Mouse (Mus musculus): ENCODE measurements around the gene Egln1.
A peak's percentile ranks its signal among the peaks of the same experiment; 100 is the strongest.

Egln1 gene

DNA sequence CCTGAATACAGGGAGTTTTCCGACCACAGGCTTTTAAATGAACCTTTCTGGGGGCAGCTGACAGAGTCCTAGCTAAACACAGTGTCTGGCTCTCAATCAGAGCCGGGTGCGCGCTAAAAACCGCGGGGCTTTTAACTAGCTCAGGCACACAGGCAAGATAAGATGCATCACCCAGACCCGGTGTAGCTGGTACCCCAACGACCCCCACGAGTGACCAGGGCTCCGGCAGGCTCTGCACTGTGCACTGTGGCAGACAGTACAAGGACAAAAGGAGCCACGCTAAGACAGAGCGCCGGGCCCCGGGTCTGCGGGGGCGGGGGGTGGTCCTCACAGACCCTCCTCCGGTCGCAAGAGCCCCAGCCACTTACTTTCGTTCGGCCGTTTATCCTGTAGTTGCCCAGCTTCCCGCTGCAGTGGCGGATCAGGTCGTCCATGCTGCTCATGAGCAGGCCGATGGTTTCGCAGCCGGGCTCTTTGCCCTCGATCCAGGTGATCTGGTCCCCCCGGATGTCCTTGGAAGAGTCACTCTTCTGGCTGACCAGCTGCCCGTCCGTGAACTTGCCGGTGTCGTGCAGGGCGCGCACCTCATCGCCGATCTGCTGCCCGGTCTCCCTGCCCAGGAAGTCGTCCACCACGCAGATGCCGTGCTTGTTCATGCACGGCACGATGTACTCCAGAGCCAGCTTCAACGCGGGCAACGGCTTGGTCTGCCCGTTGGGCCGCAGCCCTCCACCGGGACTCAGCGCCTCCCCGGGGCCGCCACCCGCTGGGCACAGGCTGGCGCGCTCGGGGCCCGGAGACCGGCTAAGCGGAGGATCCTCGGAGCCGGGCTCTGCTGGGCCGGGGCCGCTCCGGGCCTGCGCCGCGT lies 1.0 kb downstream of the Egln1 start:
- DNase-seq (ENCODE audit: extremely low read depth, insufficient read length, low spot score), result peak; percentile 72

- DNase-seq (ENCODE audit: extremely low read depth, insufficient read length, low spot score), result no peak
These were observed 4.7 kb downstream of the Egln1 start for GRCm38 (mm10) chr8:124944406-124944805.

DNA sequence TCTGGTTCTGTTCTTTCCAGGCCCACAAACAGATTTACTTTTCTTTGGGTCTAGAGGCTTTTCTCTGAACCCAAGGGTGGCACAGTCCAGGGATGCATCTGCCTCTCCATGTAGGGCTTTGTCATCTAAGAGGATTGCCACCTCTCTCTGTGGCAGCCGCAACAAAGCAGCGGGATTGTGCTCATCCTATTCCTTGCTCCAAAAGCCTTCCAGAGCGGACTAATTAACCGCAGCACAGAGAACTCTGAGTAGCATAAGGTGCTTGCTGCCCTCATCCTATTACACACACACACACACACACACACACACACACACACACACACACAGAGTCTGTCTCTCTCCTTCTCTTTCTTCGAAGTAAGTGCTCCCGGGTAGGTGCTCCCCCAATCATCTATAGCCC lies 5.3 kb downstream of the Egln1 start:
- DNase-seq (ENCODE audit: extremely low read depth, insufficient read length, low spot score), result no peak

- DNase-seq (ENCODE audit: extremely low read depth, insufficient read length, low spot score), result no peak
These were observed 11.8 kb downstream of the Egln1 start for GRCm38 (mm10) chr8:124937293-124937692.

DNA sequence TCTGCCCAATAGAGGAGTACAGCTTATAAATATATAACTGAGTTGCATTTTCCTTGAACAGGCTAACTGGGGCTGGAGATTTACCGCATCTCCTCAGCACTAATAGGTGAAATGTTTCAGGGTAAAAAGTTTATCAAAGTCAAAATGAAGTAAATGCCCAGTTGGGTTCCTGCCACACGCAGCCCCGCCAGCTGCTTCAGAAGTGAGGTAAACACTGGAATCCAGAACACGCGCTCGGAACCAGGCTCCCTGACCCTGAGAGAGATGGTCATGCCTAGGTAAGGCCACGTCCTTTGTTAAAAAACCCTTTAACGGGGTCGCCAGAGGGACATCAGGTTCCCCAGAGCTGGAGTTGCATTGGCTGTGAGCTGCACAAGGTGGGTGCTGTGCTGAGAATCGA lies 12.4 kb downstream of the Egln1 start:
- no peak for DNase-seq (ENCODE audit: extremely low read depth, insufficient read length, low spot score)

- no peak for DNase-seq (ENCODE audit: extremely low read depth, insufficient read length, low spot score)
These were observed 14.0 kb downstream of the Egln1 start for GRCm38 (mm10) chr8:124935116-124935515.

- DNase-seq (ENCODE audit: extremely low read depth, insufficient read length, low spot score), result no peak
These were observed 16.7 kb downstream of the Egln1 start for GRCm38 (mm10) chr8:124932435-124932834.

DNA sequence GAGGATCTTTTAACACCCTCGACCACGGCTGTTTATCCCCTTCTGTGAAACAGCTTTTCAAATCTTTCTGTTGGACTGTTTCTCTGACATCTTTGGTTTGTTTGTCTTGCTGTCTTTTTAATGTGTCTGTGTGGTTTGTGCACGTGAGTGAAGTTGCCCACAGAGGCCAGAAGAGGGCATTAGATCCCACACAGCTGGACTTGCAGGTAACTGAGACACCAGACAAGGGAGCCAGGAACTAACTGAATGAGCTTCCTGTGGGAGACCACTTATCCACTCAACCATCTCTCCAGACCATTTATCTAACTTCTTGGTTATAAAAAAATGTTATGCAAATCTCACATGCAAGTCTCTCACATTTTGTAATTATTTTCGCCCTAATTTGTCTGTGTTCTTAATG lies 18.5 kb downstream of the Egln1 start:
- DNase-seq (ENCODE audit: extremely low read depth, insufficient read length, low spot score), result no peak

- no peak for DNase-seq (ENCODE audit: extremely low read depth, insufficient read length, low spot score)
These were observed 19.0 kb downstream of the Egln1 start for GRCm38 (mm10) chr8:124930086-124930485.

DNA sequence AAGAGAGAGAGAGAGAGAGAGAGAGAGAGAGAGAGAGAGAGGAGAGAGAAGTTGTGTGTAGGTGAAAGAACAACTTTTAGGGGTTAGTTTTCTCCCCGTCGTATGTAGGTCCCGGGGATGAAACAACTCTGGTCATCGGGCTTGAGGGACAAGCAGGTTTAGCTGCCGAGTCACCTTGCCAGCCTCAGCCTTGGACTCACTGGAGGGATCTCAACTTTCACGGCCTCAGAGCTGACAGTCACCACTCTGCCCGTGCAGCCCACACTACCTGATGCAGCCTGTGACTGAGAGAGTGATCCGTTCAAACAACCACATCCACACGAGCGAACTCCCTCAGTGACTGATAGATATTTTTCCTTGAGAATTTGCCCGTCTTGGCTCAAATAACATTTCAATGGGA lies 20.1 kb downstream of the Egln1 start:
- no peak for DNase-seq (ENCODE audit: extremely low read depth, insufficient read length, low spot score)

DNA sequence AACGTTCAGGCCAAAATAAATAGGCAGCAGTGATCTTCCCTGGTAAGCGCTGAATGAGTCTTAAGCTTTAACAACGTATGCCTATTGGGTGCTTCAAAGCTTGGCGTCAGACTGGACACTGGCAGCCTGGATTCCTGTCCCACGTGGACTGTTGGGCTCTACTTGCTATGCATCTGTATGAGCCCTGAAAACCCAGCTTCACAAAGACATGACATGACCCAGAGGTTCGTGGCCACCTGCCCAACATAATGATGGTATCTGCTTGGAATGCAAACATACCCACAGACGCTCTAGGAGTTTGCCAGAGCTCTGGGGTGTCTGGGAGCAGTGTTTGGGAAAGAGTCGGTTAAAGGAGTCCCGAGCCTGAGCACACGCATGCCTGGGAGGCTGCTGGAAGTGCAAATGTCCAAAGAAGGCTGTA lies 22.8 kb downstream of the Egln1 start:
- peak; percentile 87 for DNase-seq (ENCODE audit: extremely low read depth, insufficient read length, low spot score)

DNA sequence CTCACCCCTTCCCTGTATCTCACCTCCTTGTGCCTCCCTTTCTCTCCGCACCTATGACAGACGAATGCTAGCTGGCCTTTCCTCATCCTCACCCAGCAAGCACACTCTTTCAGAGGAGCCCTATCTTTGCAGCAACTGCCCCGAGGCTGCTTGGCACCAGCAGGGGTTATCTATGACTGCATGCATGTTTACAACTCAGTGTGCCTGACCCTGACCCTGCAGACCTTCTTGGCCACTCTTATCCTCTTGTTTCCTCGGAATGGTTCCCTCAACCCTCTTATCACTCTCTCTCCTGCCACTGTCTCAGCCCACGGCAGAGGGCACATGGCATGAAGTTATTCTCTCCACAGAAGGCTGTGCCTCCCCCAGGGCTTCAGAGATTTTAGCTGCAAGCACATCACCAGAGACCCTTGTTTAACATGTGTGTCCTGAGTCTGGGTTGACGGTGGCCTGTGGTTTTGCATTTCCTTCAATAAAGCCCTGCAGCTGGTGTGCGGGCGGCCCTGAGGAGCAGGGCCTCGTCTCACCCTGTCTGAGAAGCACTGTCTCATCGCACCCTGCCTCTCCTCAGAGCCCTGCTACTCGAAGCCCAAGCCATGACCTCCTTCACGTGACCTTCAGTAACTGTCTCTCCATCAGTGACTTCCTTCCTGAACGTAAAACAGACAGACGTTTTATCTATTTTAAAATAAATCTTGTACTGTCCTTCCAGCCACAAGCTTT lies 23.4 kb downstream of the Egln1 start:
- DNase-seq (ENCODE audit: extremely low read depth, insufficient read length, low spot score), result no peak

DNA sequence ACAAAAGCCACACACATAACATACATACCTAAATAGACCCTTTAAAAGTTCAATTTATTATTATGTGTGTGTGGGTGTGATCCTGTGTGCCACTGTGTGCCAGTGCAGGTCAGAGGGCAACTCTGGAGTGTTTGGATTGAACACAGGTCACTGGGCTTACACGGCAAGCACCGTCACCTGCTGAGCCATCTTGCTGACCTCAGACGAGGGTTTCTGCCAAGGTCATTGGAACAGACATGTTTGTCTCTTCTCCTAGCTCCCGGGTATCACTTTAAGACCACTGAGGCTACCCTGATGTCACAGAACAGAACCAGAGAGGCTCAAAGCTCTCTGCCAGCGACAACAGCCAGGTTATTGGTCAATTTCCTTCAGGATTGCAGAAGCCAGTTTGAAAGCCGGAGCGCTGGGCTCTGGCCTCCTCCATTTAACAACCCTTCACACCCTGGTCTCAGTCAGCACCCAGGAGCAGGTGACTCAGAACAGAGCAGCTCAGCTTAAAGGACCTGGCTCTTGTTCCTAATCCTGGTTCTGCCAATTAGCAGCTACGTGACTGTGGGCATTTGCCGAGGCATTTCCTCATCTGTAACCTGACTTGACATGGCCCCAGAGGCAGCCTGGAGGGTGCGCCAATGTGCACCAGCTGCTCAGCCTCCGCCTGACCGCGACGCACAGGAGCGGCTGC lies 25.0 kb downstream of the Egln1 start:
- DNase-seq (ENCODE audit: extremely low read depth, insufficient read length, low spot score), result peak; percentile 24

GRCm38 (mm10) chr8:124922490-124923089 lies 26.5 kb downstream of the Egln1 start:
- no peak for DNase-seq (ENCODE audit: extremely low read depth, insufficient read length, low spot score)

DNA sequence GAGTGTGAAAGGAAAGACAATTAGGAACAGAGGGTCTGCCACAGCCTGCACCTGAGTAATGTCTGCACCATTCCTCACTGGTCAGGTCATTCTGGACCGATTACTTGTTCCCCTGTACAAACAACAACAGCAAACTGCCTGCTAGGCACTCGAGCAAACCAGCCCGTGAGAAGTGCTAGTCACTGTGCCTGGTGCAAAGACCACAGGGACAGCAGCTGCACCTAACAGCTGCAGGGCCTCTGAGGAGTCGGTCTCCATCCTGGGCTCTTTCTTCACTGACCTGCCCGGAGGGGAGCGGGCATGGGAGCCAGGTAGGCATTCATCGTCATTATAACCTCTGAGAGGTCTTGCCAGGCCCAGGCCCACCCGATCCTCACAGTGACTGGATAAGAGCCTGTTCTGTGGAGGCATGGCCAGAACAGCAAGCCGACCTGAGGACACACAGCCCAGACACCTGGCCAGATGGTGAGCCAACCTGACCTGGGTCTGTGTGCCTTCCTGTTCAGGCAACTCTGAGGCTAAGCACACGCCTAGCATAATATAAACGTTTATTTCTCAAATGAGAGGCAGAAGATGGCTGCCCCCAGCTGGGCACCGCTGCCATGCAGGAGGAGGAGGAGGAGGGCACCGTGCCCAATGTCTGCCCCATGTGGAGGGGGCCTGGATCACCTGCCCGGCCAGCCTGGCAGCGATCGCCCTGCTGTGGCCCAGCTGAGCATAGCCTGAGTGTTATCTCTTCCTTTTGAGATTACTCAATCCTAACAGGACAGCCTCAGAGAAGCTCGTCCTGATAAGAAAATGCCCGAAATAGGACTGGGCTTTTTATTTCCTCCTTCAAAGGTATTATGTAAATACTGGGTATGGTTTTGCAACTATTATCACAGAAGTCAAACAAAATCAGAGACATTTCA lies 27.5 kb downstream of the Egln1 start:
- DNase-seq (ENCODE audit: extremely low read depth, insufficient read length, low spot score), result no peak

DNA sequence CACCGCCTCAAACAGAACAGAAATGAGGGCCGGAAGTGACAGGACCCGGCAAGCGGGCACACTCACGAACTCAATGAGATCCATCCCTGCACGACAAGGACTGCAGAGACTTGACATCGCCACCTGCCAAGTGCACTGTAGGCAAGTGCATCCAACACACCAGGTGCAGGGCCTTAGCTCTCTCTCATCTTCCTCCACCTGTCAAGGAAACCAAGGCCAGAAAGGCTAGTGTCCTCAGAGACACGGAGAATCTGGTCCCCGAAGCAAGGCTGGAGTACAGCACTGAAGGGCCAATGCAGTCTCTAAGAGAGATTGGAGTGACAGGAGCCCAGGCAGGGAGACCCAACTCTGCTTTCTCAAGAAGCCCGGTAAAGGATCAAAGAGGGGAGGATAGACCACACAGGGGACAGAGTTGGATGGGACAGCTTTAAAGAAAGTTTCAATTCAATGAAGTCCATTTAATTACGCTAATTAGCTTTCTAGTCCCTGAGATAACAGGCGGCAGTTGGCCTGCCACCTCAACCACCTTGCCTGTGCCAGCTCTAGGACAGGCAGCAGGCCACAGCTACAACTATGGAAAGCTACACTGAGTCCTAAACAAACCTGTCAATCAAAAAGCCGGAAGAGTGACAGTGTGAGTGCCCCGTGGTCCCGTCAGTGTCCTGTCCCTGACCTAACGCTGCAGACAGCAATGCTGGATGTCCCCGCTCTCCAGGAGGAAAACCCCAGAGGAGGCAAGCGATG lies 31.2 kb downstream of the Egln1 start:
- DNase-seq (ENCODE audit: extremely low read depth, insufficient read length, low spot score), result no peak

- DNase-seq (ENCODE audit: extremely low read depth, insufficient read length, low spot score), result no peak
These were observed 35.1 kb downstream of the Egln1 start for GRCm38 (mm10) chr8:124914061-124914460.

DNA sequence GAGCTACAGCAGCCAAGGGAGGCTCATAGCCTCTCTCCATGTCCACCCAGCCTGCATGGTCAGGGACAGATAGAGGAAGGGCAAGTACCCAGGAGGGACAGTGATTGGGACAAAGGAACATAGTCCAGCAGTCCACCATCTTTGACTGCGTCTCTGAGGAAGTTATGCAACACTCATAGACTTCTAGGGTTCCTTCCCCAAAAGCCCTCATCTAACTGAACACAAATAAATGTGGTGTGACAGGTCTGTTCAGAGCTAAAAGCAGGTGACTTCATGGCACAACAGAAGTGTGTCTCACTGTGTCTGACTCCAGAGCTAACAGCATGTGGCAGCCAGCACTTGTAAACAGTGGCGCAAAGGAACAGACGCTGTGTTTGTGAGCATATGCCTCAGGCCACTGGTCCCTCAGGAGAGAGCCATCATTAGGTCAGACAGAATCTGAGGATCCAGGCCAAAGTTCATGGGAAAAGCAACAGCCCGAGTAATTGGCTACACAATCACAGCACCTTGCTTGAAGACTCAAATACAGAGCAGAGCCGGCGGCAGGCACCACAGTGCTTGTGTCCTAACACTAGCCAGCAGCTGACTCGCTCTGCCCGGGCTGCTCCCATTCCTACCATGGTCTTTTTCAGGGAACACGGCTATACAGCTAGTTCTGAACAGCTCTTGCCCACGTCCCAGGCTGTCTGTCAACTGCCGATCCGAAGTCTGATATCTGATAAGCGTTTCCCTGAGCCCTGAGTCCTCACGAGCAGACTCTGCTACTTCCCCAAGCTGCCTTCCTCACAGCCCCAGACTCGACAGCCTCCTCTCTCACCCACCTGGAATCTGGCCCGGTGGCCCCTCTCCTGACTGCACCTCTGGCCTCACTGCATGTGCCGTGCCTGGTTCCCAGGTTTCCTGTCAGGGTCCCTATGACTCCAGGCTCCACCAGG lies 36.9 kb downstream of the Egln1 start:
- no peak for DNase-seq (ENCODE audit: extremely low read depth, insufficient read length, low spot score)
